Mouse (Mus musculus) hindbrain, postnatal 0 days (tissue): ENCODE results near the gene Lamc2. TPM values are rescaled to one million over a fixed set of nuclear protein-coding genes. Genes with fewer than 3 reads are reported as not detected.
A peak's percentile ranks its signal among the peaks of the same experiment; 100 is the strongest.

ENCODE experiments used
- ATAC-seq: fragments of 200-750 bp; cut with Nextera tagmentation; 2 replicates; pipeline ENCODE4 v1.8.0; 2017; ENCODE audit warnings: mild to moderate bottlenecking, moderate TSS enrichment, moderate library complexity
- DNase-seq: peaks from one replicate; pipeline ENCODE4 v3.0.0-alpha.2; 2015; ENCODE audit warnings: low spot score
- H3K27ac ChIP-seq: fragments of 300-500 bp; sonication (generic); 2 replicates; pipeline ENCODE4 v1.5.1; 2014; ENCODE audit warnings: mild to moderate bottlenecking
- H3K27me3 ChIP-seq: fragments of 300-500 bp; sonication (generic); 2 replicates; pipeline ENCODE4 v1.6.1; 2014; ENCODE audit warnings: low read length, mixed read lengths; ENCODE audit not compliant: insufficient read depth
- H3K36me3 ChIP-seq: fragments of 300-500 bp; sonication (generic); 2 replicates; pipeline ENCODE4 v1.6.1; 2014; ENCODE audit warnings: low read length, mixed read lengths; ENCODE audit not compliant: insufficient read depth
- H3K4me1 ChIP-seq: fragments of 300-500 bp; sonication (generic); 2 replicates; pipeline ENCODE4 v1.6.1; 2014; ENCODE audit warnings: antibody characterized with exemption, low read length, mixed read lengths; ENCODE audit not compliant: insufficient read depth
- H3K4me2 ChIP-seq: fragments of 300-500 bp; sonication (generic); 2 replicates; pipeline ENCODE4 v1.6.1; 2014; ENCODE audit warnings: low read depth, mild to moderate bottlenecking, low read length, moderate library complexity, mixed read lengths
- H3K4me3 ChIP-seq: fragments of 300-500 bp; sonication (generic); 2 replicates; pipeline ENCODE4 v1.5.1; 2014; ENCODE audit warnings: low read length
- H3K9ac ChIP-seq: fragments of 300-500 bp; sonication (generic); replicated peaks from 2 replicates; pipeline ENCODE4 v1.6.1; 2014; ENCODE audit warnings: mild to moderate bottlenecking, low read length, moderate library complexity, mixed read lengths
- H3K9me3 ChIP-seq: fragments of 300-500 bp; sonication (generic); 2 replicates; pipeline ENCODE4 v1.6.1; 2016; ENCODE audit warnings: low read length, mixed read lengths
- CTCF ChIP-seq: IDR thresholded peaks from 2 replicates; pipeline ENCODE4 v1.5.1; 2016; ENCODE audit warnings: antibody characterized with exemption, control low read depth, low read depth
- WGBS: fragments of 180-500 bp; shearing (Covaris S2); extraction: QIAGEN DNeasy Blood & Tissue Kit; methylation state at CpG from one replicate; pipeline ENCODE4 v1.1.7; 2014; 5-methylcytosine and 5-hydroxymethylcytosine counted together
- polyA plus RNA-seq: library from polyadenylated mRNA; unstranded; fragments of >200 nt; fragmentation: Nextera tagmentation; extraction: Ambion mirVana; gene quantifications from 2 replicates; pipeline ENCODE4 v1.2.1, GENCODE M21; 2015
- total RNA-seq: library from RNA; depleted of rRNA; stranded (reverse); fragments of >200 nt; gene quantifications from 2 replicates; pipeline ENCODE4 v1.2.3, GENCODE M21; 2014

Lamc2 gene
- total and polyA plus RNA-seq, 2 experiments from 2014 or later: 4.4 to 5.8 TPM

DNA sequence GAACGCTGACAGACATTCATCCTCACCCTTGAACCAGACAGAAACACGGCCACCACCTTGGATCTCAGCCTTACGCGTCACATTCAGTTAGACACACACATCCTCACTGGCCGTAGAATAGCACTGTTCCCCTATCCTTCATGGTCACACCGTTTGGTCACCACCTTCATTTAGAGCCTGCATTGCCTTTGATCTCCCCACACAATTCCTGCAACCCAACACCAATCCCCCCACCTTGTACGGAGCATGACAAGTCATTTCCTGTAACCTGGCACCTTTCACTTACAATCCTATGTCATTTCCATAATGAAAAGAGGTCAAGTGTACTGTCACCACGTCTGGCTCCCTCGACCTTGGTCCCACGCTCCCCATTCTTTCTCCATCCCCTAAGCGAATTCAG, 42.2 kb downstream of the Lamc2 start:
- Histone ChIP-seq H3K4me3 (no peak overlapping the region), H3K27ac (no peak overlapping the region), H3K4me2 (no peak overlapping the region), H3K36me3 (no peaks in the 10 kb centered on the region), H3K4me1 (no peaks in the 10 kb centered on the region), H3K9ac (no peak overlapping the region), H3K9me3 (no peaks in the 10 kb centered on the region), H3K27me3 (no peaks in the 10 kb centered on the region)
- 85% methylated on average over 11 of the region's 11 CpGs for WGBS
- DNase-seq (no peak), ATAC-seq (no peak)
- no peak for TF ChIP-seq CTCF

DNA sequence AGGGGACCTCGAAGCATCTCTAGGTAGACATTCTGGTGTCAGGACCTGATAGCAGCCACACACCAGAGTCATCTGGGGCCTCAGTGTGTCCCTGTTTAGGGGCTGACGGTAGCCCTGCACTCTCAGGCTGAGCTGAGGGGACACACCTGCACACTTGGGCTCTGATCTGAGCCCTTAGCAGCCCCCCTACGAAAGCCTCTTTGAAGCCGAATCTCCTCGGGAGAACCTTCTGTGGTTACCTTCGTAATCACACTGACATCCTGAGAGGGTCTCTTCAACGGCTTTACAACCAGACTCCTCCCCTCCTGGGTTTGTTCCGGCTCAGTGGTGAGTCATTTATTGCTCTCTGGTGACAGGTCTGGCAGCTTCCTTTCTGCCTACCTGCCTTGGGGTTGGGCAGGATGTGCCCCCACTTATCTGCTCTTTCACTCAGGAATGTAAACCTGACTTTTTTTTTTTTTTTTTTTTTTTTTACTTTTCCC, 45.5 kb downstream of the Lamc2 start:
- no peak for TF ChIP-seq CTCF
- H3K9ac ChIP-seq: no peak overlapping the region
- WGBS: 45% methylated on average over 8 of the region's 8 CpGs
- no peaks in the 10 kb centered on the region for H3K36me3 ChIP-seq
- DNase-seq (no peak), ATAC-seq (no peak)
- H3K27ac ChIP-seq: no peak overlapping the region
- H3K27me3 ChIP-seq: no peaks in the 10 kb centered on the region
- H3K4me2 ChIP-seq: no peak overlapping the region
- H3K4me3 ChIP-seq: no peak overlapping the region
- H3K9me3 ChIP-seq: no peaks in the 10 kb centered on the region
- no peaks in the 10 kb centered on the region for H3K4me1 ChIP-seq

- no peaks in the 10 kb centered on the region for H3K9me3 ChIP-seq
- DNase-seq: no peak
- no peaks in the 10 kb centered on the region for H3K36me3 ChIP-seq
- no peaks in the 10 kb centered on the region for H3K27me3 ChIP-seq
- no peak overlapping the region for H3K4me2 ChIP-seq
- no peak overlapping the region for H3K4me3 ChIP-seq
- H3K9ac ChIP-seq: no peak overlapping the region
- H3K27ac ChIP-seq: no peak overlapping the region
- ATAC-seq: no peak
- no peak for TF ChIP-seq CTCF
- H3K4me1 ChIP-seq: no peaks in the 10 kb centered on the region
- 73% methylated on average over 11 of the region's 11 CpGs for WGBS
Observed at GRCm38 (mm10) chr1:153140265-153140664, 46.0 kb downstream of the Lamc2 start.

- WGBS: 87% methylated on average over 7 of the region's 7 CpGs
- no peak overlapping the region for H3K9ac ChIP-seq
- TF ChIP-seq CTCF: no peak
- H3K27ac ChIP-seq: no peak overlapping the region
- H3K4me1 ChIP-seq: no peaks in the 10 kb centered on the region
- H3K36me3 ChIP-seq: no peaks in the 10 kb centered on the region
- H3K4me2 ChIP-seq: no peak overlapping the region
- H3K4me3 ChIP-seq: no peak overlapping the region
- H3K27me3 ChIP-seq: no peaks in the 10 kb centered on the region
- ATAC-seq (0 out of 2 replicates have a peak, but pooled peaks have one; percentile 6), DNase-seq (no peak)
- no peaks in the 10 kb centered on the region for H3K9me3 ChIP-seq
Observed at GRCm38 (mm10) chr1:153139635-153140034, 46.6 kb downstream of the Lamc2 start.

- Histone ChIP-seq H3K9ac (no peak overlapping the region), H3K4me2 (no peak overlapping the region), H3K4me3 (no peak overlapping the region), H3K27ac (no peak overlapping the region), H3K36me3 (no peaks in the 10 kb centered on the region), H3K27me3 (no peaks in the 10 kb centered on the region), H3K9me3 (no peaks in the 10 kb centered on the region), H3K4me1 (no peaks in the 10 kb centered on the region)
- WGBS: 51% methylated on average over 5 of the region's 5 CpGs
- no peak for TF ChIP-seq CTCF
- DNase-seq: peak; percentile 10
- ATAC-seq: peak; percentile 61; the same call in 1 of the 2 replicates
Observed at GRCm38 (mm10) chr1:153138486-153138885, 47.8 kb downstream of the Lamc2 start.

DNA sequence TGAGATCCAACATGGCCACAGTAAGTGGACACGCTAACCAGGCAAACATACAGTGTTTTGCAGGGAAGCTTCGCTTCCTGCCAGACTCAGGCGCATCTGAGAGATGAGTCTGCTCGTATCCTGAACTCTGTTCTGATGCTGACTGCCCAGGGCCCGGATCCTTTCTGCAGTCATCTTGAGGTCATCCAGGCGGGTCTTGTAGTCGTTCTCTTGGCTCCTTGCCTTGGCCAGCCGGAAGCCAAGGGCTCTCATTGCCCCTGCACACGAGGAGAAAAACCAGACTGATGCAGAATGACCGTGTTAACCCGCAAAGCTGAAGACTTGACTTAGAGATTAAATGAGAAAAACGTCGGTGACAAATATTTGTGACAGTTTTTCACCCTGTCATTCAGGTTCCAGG, 49.6 kb downstream of the Lamc2 start:
- WGBS: 76% methylated on average over 13 of the region's 13 CpGs
- no peak for ATAC-seq

DNA sequence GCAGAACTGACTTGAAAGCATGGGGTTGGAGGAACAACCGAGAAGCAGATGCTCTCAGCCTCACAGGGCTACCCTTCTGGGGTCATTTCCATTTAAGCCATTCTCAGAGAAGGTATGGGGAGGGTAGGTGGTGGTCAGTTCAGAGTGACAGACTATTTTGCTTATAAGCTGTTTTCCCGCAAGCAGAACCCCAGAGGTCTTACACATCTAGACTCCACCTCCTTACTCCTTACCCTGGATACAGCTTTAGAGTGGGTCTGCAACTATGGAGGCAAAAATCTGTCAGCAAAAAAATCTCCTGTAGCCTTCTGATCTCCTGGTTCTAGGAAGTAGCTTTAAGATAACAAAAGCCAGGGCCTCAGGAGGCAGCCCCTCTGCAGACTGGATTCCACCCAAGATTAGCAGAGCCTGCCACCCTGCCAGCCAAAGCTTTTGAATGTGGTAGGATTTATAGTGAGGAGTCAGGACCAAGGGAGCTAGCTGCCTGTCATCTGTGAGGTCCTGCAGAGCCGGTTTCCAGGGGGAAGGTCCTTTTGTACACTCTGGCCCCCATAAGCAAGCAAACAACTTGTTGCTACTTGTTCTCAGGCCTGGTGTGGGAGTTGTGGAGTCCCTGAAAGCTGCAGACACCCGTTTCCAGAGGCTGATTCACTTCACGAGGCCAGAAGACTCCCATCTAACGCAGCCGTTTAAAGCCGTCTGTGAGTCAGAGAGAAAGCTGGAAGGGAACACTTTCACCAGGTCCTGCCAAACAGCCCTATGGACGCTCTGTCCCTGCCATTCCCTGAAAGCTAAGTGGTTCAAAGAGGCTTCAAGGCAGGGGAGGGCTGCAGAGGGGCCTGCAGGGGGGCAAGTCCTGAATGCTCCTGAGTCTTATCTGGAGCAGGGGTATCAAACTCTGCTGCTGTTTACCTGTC, 52.1 kb downstream of the Lamc2 start:
- no peak overlapping the region for H3K9ac ChIP-seq
- DNase-seq (peak; percentile 62), ATAC-seq (peak; percentile 71)
- no peaks in the 10 kb centered on the region for H3K27me3 ChIP-seq
- H3K4me2 ChIP-seq: no peak overlapping the region
- peak overlapping the region; percentile 63; the same call in 1 of the 2 replicates for H3K27ac ChIP-seq
- H3K9me3 ChIP-seq: no peaks in the 10 kb centered on the region
- no peak overlapping the region for H3K4me3 ChIP-seq
- no peaks in the 10 kb centered on the region for H3K36me3 ChIP-seq
- TF ChIP-seq CTCF: no peak
- WGBS: 17% methylated on average over 9 of the region's 9 CpGs
- H3K4me1 ChIP-seq: no peaks in the 10 kb centered on the region

More for the DNA sequence above, 49.6 kb downstream of the Lamc2 start:
- Histone ChIP-seq H3K4me1 (no peaks in the 10 kb centered on the region), H3K27ac (no peak overlapping the region), H3K9me3 (no peaks in the 10 kb centered on the region), H3K9ac (no peak overlapping the region), H3K36me3 (no peaks in the 10 kb centered on the region), H3K27me3 (no peaks in the 10 kb centered on the region), H3K4me2 (no peak overlapping the region), H3K4me3 (no peak overlapping the region)
- no peak for DNase-seq
- TF ChIP-seq CTCF: no peak
